Mouse (Mus musculus) olfactory bulb, adult 2 months (tissue): ENCODE measurements around the gene Unk. TPM values are rescaled to one million over a fixed set of nuclear protein-coding genes. Genes with fewer than 3 reads are reported as not detected.
A peak's percentile ranks its signal among the peaks of the same experiment; 100 is the strongest.

ENCODE experiments used
- H3K27ac ChIP-seq: fragments of 200-500 bp; 2 replicates; pipeline ENCODE4 v1.5.1; 2012; ENCODE audit warnings: low read depth, low read length; ENCODE audit not compliant: insufficient read depth
- H3K4me1 ChIP-seq: fragments of 200-500 bp; 2 replicates; pipeline ENCODE4 v1.6.1; 2012; ENCODE audit warnings: low read length; ENCODE audit not compliant: control insufficient read depth, insufficient read depth
- H3K4me3 ChIP-seq: fragments of 200-500 bp; 2 replicates; pipeline ENCODE4 v1.5.1; 2012; ENCODE audit warnings: mild to moderate bottlenecking, low read depth, low read length, moderate library complexity; ENCODE audit not compliant: insufficient read depth
- CTCF ChIP-seq: fragments of 200-500 bp; IDR thresholded peaks from 2 replicates; pipeline ENCODE4 v1.5.1; 2012; ENCODE audit warnings: low read depth, mild to moderate bottlenecking, low read length, moderate library complexity; ENCODE audit not compliant: insufficient read depth
- POLR2A ChIP-seq: fragments of 200-500 bp; IDR thresholded peaks from 2 replicates; pipeline ENCODE4 v1.6.1; 2012; ENCODE audit warnings: mild to moderate bottlenecking, low read depth, low read length, moderate library complexity; ENCODE audit not compliant: insufficient read depth
- WGBS: fragments of 180-500 bp; shearing (Covaris S2); methylation state at CpG from one replicate; pipeline ENCODE4 v1.1.7; 2018; 5-methylcytosine and 5-hydroxymethylcytosine counted together
- polyA plus RNA-seq: library from polyadenylated mRNA; stranded (reverse); fragments of >200 nt; gene quantifications from 2 replicates; pipeline ENCODE4 v1.2.4, GENCODE M21; 2012; ENCODE audit warnings: low replicate concordance; ENCODE audit not compliant: missing spikeins, insufficient read depth, insufficient read length

The Unk gene
- polyA plus RNA-seq, 1 experiment, result not detected

- Histone ChIP-seq H3K27ac (no peak overlapping the region), H3K4me3 (no peak overlapping the region), H3K4me1 (peaks cover 12% of the 10 kb centered on the region)
- TF ChIP-seq POLR2A (no peak), CTCF (no peak)
- WGBS, result 90% methylated on average over 6 of the region's 6 CpGs
These were observed 69.3 kb downstream of the Unk start for GRCm38 (mm10) chr11:116099462-116099861.

GRCm38 (mm10) chr11:116100385-116100784 lies 70.3 kb downstream of the Unk start:
- H3K4me1 ChIP-seq, result peaks cover 13% of the 10 kb centered on the region
- TF ChIP-seq POLR2A (no peak), CTCF (no peak)
- WGBS, result 82% methylated on average over 6 of the region's 6 CpGs
- no peak overlapping the region for H3K4me3 ChIP-seq
- H3K27ac ChIP-seq, result no peak overlapping the region

GRCm38 (mm10) chr11:116100839-116101238 lies 70.7 kb downstream of the Unk start:
- no peak overlapping the region for H3K27ac ChIP-seq
- peaks cover 13% of the 10 kb centered on the region for H3K4me1 ChIP-seq
- no peak overlapping the region for H3K4me3 ChIP-seq
- 92% methylated on average over 7 of the region's 7 CpGs for WGBS
- TF ChIP-seq CTCF, result no peak
- no peak for TF ChIP-seq POLR2A

GRCm38 (mm10) chr11:116101931-116102381 lies 71.8 kb downstream of the Unk start:
- H3K4me1 ChIP-seq, result peaks cover 18% of the 10 kb centered on the region
- H3K4me3 ChIP-seq, result no peak overlapping the region
- no peak for TF ChIP-seq POLR2A
- TF ChIP-seq CTCF, result no peak
- WGBS, result 47% methylated on average over 11 of the region's 11 CpGs
- peak overlapping the region; percentile 46; the same call in 1 of the 2 replicates for H3K27ac ChIP-seq

GRCm38 (mm10) chr11:116102472-116102871 lies 72.3 kb downstream of the Unk start:
- no peak overlapping the region for H3K4me3 ChIP-seq
- 42% methylated on average over 4 of the region's 4 CpGs for WGBS
- TF ChIP-seq CTCF (no peak), POLR2A (no peak)
- H3K4me1 ChIP-seq, result peaks cover 19% of the 10 kb centered on the region
- peak overlapping the region; percentile 46; the same call in 1 of the 2 replicates for H3K27ac ChIP-seq

- H3K27ac ChIP-seq, result 0 out of 2 replicates have a peak overlapping the region, but pooled peaks have one; percentile 27
- no peak overlapping the region for H3K4me3 ChIP-seq
- peaks cover 30% of the 10 kb centered on the region for H3K4me1 ChIP-seq
- 71% methylated on average over 12 of the region's 12 CpGs for WGBS
- TF ChIP-seq POLR2A, result no peak
- no peak for TF ChIP-seq CTCF
These were observed 73.5 kb downstream of the Unk start for GRCm38 (mm10) chr11:116103572-116103971.

GRCm38 (mm10) chr11:116104006-116104646 lies 74.0 kb downstream of the Unk start:
- H3K27ac ChIP-seq, result no peak overlapping the region
- no peak overlapping the region for H3K4me3 ChIP-seq
- 46% methylated on average over 14 of the region's 14 CpGs for WGBS
- H3K4me1 ChIP-seq, result peaks cover 34% of the 10 kb centered on the region
- no peak for TF ChIP-seq CTCF
- TF ChIP-seq POLR2A, result no peak

- TF ChIP-seq POLR2A, result no peak
- no peak for TF ChIP-seq CTCF
- H3K4me1 ChIP-seq, result peaks cover 42% of the 10 kb centered on the region
- WGBS, result 94% methylated on average over 2 of the region's 2 CpGs
- H3K27ac ChIP-seq, result no peak overlapping the region
- H3K4me3 ChIP-seq, result no peak overlapping the region
These were observed 74.9 kb downstream of the Unk start for GRCm38 (mm10) chr11:116105065-116105464.

- TF ChIP-seq POLR2A (no peak), CTCF (no peak)
- 52% methylated on average over 32 of the region's 32 CpGs for WGBS
- Histone ChIP-seq H3K4me3 (no peak overlapping the region), H3K4me1 (peaks cover 44% of the 10 kb centered on the region), H3K27ac (no peak overlapping the region)
These were observed 76.2 kb downstream of the Unk start for GRCm38 (mm10) chr11:116106154-116106962.
